Mouse (Mus musculus): Measurements from ENCODE around the gene Atp13a2. TPM values are rescaled to one million over a fixed set of nuclear protein-coding genes. Genes with fewer than 3 reads are reported as not detected.

The Atp13a2 gene
- total RNA-seq, 2 experiments from 2014 or later, result 58.8 to 63.5 TPM

DNA sequence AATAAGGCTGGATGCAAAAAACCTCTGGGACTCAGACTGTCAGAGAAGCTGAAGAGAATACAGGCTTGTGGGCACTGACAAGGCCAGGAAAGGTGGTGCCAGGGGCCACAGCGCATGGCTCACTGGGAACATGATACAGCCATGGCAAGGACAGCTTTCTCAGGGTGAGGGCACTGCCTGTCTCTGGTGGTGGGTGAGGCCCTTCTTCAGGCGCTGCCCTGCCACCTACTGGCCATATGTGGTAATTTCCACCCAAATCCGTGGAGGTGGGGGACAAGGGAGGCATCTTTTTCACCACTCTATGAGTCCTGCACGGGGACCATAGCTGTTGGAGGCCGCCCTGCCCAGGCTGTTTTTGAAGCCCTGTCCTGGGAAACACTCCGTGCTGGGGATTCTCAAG lies 45.1 kb downstream of the Atp13a2 start:
- DNase-seq (ENCODE audit: low spot score in 2 of 2), result peak; percentile 62 to 63

DNA sequence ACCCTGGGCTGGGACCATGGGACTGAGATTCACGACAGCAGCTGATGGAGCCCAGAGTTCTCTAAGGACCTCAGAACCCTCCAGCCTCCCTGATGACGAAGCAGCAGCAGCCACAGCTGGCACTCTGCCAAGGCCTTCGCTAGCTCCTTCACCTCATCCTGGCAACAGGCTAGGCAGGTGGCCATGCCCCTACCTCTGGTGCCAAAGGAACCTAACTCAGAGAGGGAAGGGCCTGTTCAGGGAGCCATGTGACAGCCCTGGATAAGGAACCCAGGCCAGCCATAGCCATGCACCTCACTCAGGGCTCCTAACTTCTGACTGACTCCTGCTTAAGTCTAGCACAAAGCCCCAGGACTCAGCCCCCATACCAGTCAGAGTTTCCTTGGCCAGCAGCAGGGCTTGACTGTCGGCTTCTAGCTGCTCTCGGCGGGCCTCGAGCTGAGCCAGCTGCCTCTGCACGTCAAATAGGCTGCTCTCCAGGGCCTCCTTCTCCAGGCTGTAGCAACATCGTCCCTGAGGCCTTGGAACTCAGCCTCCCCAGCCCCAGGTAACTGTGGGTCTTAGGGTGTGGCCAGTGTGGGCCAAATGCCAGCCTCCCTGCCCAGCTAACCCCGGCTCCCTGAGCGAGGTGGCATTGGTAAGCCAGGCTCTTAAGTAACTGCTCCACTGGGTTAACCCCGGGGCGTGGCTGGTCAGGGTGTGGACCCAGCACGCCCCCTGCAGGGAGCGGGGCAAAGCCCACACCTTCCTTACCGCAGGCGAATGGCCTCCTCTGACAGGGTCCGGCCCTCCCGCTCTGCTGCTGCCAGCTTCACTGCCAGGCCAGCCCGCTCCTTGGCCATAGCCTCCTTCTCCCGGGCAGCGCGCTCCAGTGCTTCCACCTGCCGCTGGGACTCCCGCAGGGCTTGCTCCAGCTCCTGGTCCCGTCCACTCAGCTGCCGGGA lies 47.2 kb downstream of the Atp13a2 start:
- DNase-seq (ENCODE audit: low spot score in 2 of 2), result no peak

DNA sequence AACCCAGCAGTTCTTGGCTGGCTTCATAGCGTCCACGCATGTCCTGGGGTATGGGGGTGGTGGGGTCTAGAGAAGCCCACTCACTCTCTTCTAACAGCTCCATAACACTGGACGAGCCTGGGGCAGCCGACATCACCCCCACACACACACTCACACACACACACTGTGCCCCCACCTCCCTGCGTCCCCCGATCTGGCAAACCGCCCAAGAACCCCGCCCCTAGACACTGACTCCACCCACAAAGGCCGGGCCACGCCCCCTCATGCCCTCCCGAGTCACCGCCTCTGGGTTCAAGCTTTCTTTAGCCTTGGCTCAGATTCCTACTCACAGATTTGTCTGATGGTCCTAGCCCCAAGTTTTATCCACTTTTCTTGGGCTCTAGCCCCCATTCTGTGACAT lies 54.4 kb downstream of the Atp13a2 start:
- DNase-seq (ENCODE audit: low spot score in 2 of 2), result no peak

DNA sequence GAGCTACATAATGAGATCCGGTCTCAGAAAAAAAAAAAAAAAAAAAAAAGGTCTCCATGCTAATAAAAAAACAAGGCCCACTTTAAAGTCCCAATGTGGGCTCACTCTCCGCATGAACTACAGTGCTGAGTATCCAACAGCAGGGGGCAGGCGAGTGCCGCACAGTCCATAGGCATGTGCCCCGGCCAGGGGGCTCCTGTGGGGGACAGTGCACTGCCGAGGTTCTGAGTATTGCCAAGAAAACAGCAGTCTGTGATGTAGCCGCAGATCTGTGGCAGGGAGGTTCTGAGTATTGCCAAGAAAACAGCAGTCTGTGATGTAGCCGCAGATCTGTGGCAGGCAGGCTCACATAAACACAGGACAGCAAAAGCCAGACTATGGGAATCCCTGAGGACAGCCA lies 58.1 kb downstream of the Atp13a2 start:
- no peak for DNase-seq (ENCODE audit: low spot score in 2 of 2)

DNA sequence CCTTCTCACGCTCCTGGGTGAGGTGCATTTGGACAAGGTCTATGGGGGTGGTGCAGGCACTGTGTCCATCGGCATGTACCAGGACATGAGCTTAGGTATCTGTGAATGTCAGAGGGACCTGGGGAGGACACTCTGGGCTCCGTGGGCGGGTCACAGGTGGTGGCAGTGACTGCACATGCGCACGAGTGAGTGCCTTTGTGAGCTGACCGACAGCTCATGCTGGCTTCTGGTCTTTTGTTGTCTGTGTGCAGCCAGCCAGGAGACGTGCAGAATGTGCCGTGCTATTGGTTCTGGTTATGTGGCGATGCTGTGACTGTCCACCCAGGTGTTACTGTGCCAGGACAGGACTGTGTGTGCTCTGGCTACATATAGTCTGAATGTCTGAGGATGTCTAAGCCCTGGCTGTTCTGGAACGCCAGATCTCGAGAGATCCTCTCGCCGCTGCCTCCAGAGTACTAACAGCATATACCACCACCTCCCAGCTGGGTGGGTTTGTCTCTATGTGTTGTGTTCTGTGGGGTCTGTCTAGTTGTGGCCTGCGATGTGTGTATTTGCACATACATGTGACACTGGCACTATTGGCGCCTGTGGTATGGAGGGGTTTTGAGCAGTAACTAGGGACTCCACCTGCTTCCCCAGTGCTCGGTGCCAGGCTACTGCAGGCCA lies 62.3 kb downstream of the Atp13a2 start:
- no peak for DNase-seq (ENCODE audit: low spot score in 2 of 2)

DNA sequence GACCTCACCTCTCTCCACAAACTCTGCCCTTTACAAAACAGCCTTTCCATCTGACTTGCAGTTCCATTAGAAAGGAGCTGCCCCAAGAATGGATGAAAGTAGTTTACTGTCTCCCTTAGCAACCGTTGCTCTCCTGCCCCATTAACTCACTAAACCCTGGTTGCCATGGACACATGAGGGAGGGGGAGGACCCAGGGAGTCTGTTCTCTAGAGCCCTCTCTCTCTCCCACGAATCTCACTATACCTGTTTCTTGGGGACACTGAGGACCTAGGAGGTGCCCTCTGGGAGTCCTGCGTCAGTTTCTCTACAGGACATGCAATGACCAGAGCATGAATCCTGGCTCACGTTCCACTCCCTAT lies 62.8 kb downstream of the Atp13a2 start:
- no peak for DNase-seq (ENCODE audit: low spot score in 2 of 2)

DNA sequence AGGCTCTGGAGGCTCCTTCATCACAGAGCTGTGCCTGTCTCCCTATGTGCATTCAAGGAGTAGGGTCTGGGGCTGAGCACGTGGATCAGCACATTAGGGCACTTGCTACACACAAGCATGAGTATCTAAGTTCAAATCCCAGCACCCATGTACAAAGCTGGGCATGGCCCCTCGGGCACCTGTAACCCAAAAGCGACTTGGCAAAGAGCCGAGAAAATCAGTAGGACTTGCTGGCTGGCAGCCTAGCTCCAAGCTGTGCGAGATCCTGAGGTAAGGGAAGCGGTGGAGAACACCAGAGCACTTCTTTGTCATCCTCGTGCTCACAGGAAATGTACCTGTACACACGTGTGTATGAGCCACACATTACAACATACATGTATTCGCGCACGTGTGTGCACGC lies 65.8 kb downstream of the Atp13a2 start:
- no peak for DNase-seq (ENCODE audit: low spot score in 2 of 2)

DNA sequence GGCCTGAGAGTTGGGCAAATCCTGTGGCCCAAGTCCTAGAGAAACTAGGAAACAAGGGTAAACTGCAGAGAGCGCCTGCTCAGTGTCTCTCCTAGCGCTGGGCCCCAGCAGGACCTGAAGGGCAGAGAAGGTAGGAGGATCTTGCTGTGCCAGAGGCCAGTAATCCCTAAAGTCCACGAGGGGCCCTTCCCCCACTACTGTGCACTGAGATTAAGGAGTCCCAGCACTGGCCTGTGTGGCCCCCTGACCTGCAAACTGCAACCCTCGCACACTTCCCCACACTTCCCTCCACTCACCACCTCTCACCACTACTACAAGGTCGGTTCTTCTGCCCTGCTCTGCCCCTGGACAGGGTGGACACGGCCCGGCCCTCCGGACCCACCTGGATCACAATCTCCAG lies 66.5 kb downstream of the Atp13a2 start:
- DNase-seq (ENCODE audit: low spot score in 2 of 2), result no peak

DNA sequence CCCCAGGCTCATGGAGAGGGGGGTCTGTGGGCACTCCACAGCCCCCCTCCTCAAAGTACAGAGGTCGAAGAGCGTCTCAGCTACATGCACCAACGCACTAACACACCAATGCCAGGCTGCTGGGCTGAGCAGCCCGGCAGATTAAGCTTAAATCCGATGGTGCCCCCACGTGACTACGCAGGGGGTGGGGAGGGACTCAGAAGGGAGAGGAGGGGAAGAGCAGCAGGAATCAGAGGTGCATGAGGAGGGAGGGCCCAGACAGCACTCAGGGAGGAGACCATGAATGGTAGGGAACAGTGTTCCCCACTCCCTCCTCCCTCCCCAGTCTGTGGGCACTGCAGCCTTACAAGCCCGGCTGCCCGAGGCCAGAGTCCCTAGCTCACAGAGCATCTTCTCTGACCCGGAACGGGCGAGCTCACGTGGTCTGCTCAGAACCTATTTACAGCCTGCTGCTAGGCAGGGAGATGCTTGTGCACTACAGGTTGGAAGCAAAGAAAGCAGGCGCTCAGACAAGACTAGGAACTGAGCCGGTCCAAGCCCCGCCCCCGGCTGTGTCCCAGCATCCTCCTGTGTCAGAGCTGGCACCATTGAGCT lies 67.0 kb downstream of the Atp13a2 start:
- DNase-seq (ENCODE audit: low spot score in 2 of 2), result no peak

Other genes with a start within 250 kb of the Atp13a2 start
- under 1 TPM in 1 of 2 experiments, not detected in 1; 0.73 TPM for gene Padi6, start 244.2 kb upstream of the Atp13a2 start, total RNA-seq (2021)
- 1 to 10 TPM; 1.4 to 2.7 TPM for gene Padi4, start 212.6 kb upstream of the Atp13a2 start, total RNA-seq (2021)
- not detected for gene Padi3, start 176.2 kb upstream of the Atp13a2 start, total RNA-seq (2021)
- not detected for gene Padi1, start 141.1 kb upstream of the Atp13a2 start, total RNA-seq (2021)
- gene Padi2, start 80.5 kb upstream of the Atp13a2 start, total RNA-seq (2021), result 1 to 10 TPM; 6.7 to 9.5 TPM
- gene Sdhb, start 25.7 kb upstream of the Atp13a2 start, total RNA-seq (2021), result 100 to 1,000 TPM; 271 to 305 TPM
- 100 to 1,000 TPM in 1 of 2 experiments, 10 to 100 TPM in 1; 98.0 to 106 TPM for gene Mfap2, start 23.5 kb downstream of the Atp13a2 start, total RNA-seq (2021)
- gene Crocc, start 73.7 kb downstream of the Atp13a2 start, total RNA-seq (2021), result 10 to 100 TPM; 16.3 to 24.0 TPM
- 10 to 100 TPM; 66.0 to 69.1 TPM for gene Necap2, start 91.5 kb downstream of the Atp13a2 start, total RNA-seq (2021)
- under 1 TPM; 0.68 to 0.81 TPM for gene Spata21, start 101.5 kb downstream of the Atp13a2 start, total RNA-seq (2021)
- 100 to 1,000 TPM; 115 to 132 TPM for gene Szrd1, start 152.9 kb downstream of the Atp13a2 start, total RNA-seq (2021)
- 10 to 100 TPM; 25.3 to 25.9 TPM for gene Fbxo42, start 161.0 kb downstream of the Atp13a2 start, total RNA-seq (2021)
- gene Rsg1, start 227.1 kb downstream of the Atp13a2 start, total RNA-seq (2021), result 1 to 10 TPM; 2.5 to 2.7 TPM

Data from adrenal gland, postnatal 4 days (tissue).